Mouse (Mus musculus) cerebellum, adult 11 months (tissue): ENCODE measurements around the gene Olfr1002.
"Not testable (repeated sequence)": the region's sequence is repeated elsewhere in the genome, so short reads cannot be mapped to it uniquely, and the experiment has no call there.

Experiments
- DNase-seq: peaks from one replicate; pipeline ENCODE4 v3.0.0; 2022

The Olfr1002 gene

DNA sequence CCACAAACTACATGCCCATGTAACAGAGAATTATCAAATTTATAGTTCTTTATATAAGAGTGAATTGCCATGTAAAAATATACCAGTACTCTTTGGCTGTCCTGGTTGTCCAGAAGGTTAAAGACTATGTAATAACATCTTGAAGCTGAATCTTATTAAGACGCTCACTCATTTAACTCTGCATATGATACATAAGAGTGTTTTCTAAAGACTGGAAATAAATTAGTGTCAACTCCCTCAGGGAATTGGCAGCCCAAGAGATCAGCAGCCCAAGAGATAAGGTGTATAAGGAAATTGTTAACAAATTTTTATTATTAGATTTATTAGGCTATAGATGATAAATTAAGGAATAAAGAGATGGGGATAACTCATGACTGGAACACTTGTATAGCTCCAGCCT lies at the start of gene Olfr1002:
Gene Olfr1002 (minus strand): TSS at position 101 of the 400 bp plus-strand sequence.
- no peak for DNase-seq

DNA sequence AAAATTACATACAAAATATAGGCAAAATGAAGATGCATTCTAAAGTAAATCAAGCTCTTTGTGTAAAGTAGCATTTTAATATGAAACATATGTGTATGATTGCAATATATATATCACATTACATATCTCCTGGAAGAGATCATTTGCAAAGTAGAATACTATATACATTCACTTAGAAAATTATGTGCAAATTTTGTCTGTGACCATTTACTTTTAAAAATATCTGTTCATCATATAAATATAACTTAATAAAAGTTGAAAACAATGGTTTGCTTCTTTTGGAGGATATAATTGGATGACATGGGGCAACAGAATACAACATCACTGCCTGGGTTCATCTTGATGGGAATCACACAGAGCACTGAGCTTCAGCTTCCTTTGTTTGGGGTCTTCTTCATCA lies 38.6 kb upstream of the Olfr1002 start, which contains the start of gene Olfr1008:
Gene Olfr1008 (plus strand): TSS at position 301 of the 400 bp plus-strand sequence.
- DNase-seq, result no peak

DNA sequence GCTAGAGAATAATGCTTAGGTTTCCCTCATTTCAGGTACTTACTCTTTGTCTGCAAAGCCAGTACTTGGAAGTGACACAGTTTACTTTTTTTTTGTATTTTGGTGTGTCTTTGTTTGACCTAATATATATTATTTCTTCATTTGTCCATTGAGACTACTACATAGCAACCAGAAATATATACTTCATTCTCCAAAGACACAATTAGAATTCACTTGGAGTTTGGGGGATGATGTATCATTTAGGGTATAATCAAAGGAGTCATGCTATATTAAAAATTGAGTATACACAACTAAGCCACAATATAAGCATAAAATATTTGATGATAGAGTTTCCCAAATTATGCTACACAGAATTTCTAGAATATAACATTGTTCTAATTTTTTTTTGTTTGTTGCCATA lies 28.2 kb upstream of the Olfr1002 start, which contains the start of gene Olfr1006:
Gene Olfr1006 (minus strand): TSS at position 101 of the 400 bp plus-strand sequence.
- no peak for DNase-seq

DNA sequence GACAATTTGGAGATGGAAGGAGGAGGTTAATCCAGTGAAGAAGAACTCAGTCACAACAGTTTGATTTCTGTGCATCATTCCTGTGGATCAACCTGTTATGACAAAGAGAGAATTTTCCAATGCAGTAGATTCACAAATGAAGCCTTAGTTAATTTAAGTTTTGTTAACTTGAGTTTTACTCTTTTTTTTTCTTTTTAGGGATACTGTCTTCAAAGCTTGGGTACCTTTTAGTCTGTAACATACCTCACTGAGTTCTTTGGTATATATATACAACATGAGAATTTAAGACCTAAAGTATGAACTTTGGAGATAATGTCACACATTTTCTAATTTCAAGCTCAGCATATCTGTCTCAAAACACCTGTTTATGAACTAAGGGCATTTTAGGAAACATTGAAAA lies 13.9 kb upstream of the Olfr1002 start, which contains the start of gene Olfr154:
Gene Olfr154 (minus strand): TSS at position 101 of the 400 bp plus-strand sequence.
- not testable (repeated sequence) for DNase-seq

DNA sequence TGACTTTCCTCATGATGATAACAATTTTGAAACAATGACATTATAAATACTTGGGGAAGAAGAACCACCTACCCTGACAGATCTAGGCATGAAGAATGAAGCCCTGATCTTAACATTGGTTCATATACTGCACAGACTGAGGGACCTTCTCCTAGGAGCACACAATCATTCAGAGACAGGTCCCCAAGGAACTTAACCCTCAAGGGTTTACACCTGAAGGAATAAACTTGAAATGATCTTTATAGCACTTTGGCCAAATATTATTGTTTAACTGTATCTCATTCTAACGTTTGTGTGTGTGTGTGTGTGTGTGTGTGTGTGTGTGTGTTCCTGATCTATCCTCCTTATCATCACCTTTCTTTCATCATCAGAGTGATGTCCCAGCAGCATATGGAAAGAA lies 38.7 kb downstream of the Olfr1002 start, which contains the start of gene Olfr1000:
Gene Olfr1000 (minus strand): TSS at position 101 of the 400 bp plus-strand sequence.
- DNase-seq, result no peak
